Mouse (Mus musculus) layer of hippocampus, adult 9-11 months (tissue): Measurements from ENCODE around the gene Vav1.

Source experiments
- DNase-seq: peaks from one replicate; pipeline ENCODE4 v3.0.0; 2022

Gene Vav1

DNA sequence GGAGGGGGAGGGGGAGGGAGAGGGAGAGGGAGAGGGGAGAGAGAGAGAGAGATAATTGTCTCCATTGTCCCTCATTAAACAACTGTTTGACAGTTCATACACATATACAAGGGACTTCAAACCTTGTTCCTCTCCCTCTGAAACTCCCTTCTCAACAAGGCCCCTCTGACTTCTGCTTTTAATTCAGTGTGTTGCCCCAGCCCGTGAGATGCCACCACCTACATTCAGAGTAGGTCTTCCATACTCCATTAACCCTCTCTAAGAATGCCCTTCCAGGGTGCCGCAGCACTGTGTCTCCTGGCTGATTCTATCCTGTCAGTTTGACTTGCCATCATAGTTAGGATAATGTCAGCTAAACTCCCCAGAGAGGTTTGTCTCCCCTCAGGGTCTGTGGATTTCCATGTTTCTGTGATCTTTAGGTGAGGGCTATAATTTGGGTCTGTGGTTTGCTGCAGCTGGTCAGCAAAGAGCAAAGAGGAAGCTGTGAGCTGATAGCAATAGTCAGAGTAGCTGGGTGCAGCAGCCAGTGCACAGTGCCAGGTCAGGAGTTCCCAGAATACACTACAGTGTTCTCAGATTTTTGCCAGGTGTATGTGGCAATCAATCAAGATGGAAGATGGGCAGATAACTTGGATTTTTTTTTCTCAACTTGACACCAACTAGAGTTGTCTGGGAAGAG lies 65.3 kb downstream of the Vav1 start:
- DNase-seq = no peak

DNA sequence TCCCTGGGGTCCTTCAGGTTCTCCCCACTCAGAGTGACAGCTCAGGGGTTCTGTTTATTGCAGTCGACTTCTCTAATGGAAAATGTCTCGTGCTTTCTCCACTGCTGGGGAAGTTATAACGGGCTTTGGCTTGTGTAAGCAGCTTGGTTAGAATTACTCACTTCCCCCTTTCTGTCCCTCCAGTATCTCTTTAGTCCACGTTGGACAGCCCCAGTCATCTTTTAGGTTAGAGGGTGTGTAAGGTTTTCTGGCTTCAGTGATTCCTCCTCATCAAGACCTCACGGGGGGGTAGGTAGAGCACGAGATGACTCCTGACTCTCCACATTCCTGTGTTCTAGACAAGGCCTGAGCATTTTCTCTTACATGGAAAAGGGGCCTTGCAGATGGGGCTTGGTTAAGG lies 68.1 kb downstream of the Vav1 start:
- peak; percentile 61 for DNase-seq

DNA sequence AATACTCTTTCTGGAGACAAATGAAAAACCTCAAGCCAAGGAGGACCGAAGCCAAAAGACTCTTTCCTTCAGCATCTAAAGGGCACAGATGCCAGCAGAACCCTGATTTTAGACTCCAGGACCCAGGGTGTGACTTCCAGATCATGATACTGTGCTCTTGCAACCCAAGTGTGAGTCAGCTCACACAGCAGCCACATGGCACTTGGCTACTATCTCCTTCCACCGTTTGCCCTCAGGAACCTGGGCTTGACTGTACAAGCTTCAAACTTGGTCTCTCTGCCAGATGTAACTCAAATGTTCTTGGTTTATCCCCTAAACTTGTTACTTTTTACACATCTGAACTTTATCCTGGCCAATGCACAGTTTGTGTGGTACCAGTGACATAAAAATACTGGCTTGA lies 68.9 kb downstream of the Vav1 start:
- no peak for DNase-seq

DNA sequence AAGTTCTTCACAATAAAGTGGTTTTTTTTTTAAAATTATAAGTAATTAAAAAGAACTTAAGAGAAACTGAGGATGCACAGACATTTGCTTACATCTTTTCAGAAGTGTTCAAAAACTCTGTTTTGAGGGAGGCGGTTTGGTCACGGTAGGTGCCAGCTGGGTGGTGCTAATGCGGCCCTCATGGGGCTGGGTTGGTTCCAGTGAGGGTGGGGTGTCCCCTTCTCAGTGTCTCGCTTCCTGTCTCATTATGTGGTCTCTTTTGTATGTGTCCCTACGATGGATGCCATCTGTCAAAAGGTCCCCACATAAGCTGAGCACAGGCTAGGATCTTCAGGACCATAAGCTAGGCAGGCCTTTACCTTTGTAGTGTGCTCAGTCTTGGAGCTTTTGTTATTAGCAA lies 70.2 kb downstream of the Vav1 start:
- no peak for DNase-seq

DNA sequence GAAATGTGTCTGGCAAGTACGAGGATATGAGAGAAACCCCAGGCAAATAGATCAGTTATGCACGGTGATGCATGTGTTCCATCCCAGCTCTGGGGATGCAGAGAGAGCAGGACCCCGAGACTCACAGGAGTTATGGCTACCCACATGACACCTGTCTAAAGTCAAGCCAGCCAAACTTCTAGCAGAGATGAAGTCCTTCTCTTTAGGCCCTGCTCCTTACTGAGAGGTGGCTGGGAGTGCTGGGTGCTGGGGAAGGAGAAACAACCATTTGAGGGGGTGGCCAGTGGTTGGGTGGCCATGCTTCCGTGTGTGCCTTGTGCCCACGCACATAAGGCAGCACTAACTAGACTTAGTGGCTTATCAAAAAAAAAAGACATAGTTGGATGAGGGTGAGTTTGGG lies 71.3 kb downstream of the Vav1 start:
- DNase-seq = no peak

DNA sequence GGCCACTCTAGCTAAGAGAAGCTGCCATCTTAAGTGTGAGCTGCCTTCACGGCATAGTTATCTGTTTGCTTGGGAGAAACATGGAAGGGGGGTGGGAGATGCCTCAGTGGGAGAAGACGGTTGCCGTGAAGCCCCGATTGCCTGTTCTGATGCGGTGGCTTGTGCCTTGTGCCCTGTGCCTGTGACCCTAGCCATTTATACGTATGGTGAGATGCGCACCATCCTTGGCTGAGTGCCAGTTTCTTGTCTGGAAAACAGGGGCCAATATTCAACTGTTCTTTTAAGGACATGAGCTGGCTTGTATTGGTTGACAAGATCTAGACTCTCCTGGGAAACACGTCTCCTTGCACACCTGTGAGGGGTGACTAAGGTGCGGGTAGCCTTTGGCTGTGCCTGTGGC lies 72.2 kb downstream of the Vav1 start:
- no peak for DNase-seq

DNA sequence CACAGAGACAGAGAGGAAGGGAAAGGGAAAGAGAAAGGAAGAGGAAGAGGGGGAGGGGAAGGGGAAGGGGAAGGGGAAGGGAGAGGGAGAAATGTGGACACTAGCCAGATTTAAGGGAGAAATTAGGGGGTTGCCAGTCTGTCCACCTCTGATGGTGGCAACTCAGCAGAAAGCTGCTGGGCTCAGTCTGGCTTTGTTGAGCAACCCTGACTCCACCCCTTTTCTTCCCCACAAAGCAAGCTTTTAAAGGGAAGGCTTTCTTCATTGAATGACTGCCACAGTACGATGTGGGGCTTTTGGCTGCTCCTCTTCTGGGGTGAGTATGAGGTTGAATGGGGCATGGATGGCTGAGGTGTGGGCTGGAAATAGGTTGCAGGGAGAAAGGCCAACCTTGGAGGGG lies 79.5 kb downstream of the Vav1 start, which contains the start of gene Adgre1:
Gene Adgre1, plus strand, starts transcription at position 251 of the 400 bp plus-strand sequence.
- DNase-seq = peak; percentile 49

DNA sequence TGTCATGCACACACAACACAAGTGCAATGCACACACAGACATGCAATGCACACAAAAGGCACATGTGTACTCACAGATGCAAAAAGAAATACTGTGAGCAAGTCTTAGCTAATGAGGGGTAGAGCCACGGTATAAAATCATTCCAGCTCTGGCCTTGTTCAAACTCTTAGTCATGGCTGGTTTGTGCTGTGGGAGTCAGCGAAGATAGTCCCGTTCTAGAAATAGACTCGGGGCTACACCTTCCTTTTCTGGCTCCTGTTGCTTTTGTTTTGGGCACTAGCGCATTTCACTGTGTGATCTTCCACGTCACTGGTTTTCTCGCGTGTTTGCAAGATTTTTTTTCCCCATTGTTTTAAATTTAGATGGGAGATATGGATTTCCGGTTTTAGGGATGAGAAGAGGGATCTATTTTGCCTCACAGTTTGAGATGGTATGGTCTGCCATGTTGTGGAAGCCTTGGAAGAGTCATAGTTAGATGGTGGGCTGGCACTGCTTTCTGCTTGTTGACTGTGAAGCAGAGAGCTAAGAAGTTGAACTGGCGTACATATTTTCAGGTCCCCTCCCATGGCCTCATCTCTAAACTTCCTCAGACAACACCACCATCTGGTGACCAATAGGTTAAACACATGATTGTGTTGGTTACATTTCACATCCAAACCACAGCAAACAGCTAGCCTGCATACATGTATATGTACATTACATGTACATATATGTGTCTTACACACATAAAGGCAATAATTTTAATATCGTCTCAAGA lies 80.8 kb downstream of the Vav1 start:
- DNase-seq = no peak
